Mouse (Mus musculus): ENCODE measurements around the gene Nme4. TPM values are rescaled to one million over a fixed set of nuclear protein-coding genes. Genes with fewer than 3 reads are reported as not detected.
A peak's percentile ranks its signal among the peaks of the same experiment; 100 is the strongest.

Gene Nme4
- polyA plus RNA-seq, 1 experiment from 2014 or later = 35.3 TPM

GRCm38 (mm10) chr17:26131062-26131732 is 35.8 kb upstream of the Nme4 start:
- Histone ChIP-seq H3K27ac (ENCODE audit: low read length) (no peak overlapping the region), H3K4me3 (replicated peaks; ENCODE audit: low read length) (no peak overlapping the region), H3K9me3 (ENCODE audit: control insufficient read depth, low read length) (no peaks in the 10 kb centered on the region), H3K4me1 (replicated peaks; ENCODE audit: control insufficient read depth, insufficient read depth, low read length) (no peaks in the 10 kb centered on the region), H3K9ac (replicated peaks; ENCODE audit: low read depth, low read length) (no peak overlapping the region), H3K27me3 (replicated peaks; ENCODE audit: control insufficient read depth, insufficient read depth, low read length) (no peaks in the 10 kb centered on the region), H3K4me2 (ENCODE audit: low read length) (no peak overlapping the region), H3K36me3 (ENCODE audit: control insufficient read depth, insufficient read depth) (peaks cover 5% of the 10 kb centered on the region)
- WGBS = 70% methylated on average over 18 of the region's 18 CpGs
- ATAC-seq = 0 out of 2 replicates have a peak, but pooled peaks have one; percentile 28

DNA sequence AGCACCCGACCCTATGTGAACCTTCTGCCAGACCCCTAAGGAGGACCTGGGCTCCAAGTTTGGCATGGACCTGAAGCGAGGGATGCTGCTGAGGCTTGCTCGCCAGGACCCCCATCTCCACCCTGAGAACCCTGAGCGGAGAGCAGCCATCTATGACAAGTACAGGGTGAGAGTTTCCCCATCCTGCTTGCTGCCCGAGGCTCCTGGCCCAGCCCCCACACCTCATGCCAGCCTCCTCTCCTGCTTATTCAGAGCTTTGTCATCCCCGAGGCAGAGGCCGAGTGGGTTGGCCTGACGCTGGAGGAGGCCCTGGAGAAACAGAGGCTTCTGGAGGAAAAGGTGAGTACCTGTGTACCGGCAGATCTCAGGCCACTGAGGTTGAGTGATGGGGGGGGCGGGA is 29.8 kb upstream of the Nme4 start:
- Histone ChIP-seq H3K9me3 (ENCODE audit: control insufficient read depth, low read length) (no peaks in the 10 kb centered on the region), H3K4me1 (replicated peaks; ENCODE audit: control insufficient read depth, insufficient read depth, low read length) (peaks cover 11% of the 10 kb centered on the region), H3K4me3 (replicated peaks; ENCODE audit: low read length) (no peak overlapping the region), H3K4me2 (ENCODE audit: low read length) (no peak overlapping the region), H3K36me3 (ENCODE audit: control insufficient read depth, insufficient read depth) (peaks cover 5% of the 10 kb centered on the region), H3K27me3 (replicated peaks; ENCODE audit: control insufficient read depth, insufficient read depth, low read length) (no peaks in the 10 kb centered on the region), H3K27ac (ENCODE audit: low read length) (no peak overlapping the region), H3K9ac (replicated peaks; ENCODE audit: low read depth, low read length) (no peak overlapping the region)
- ATAC-seq = no peak
- 94% methylated on average over 10 of the region's 10 CpGs for WGBS

- ATAC-seq = no peak
- Histone ChIP-seq H3K36me3 (ENCODE audit: control insufficient read depth, insufficient read depth) (peaks cover 3% of the 10 kb centered on the region; the same call in 1 of the 2 replicates), H3K27me3 (replicated peaks; ENCODE audit: control insufficient read depth, insufficient read depth, low read length) (no peaks in the 10 kb centered on the region), H3K27ac (ENCODE audit: low read length) (no peak overlapping the region), H3K4me1 (replicated peaks; ENCODE audit: control insufficient read depth, insufficient read depth, low read length) (peaks cover 11% of the 10 kb centered on the region), H3K4me2 (ENCODE audit: low read length) (peak overlapping the region; percentile 91), H3K4me3 (replicated peaks; ENCODE audit: low read length) (peak overlapping the region; percentile 74; the same call in 1 of the 2 replicates), H3K9ac (replicated peaks; ENCODE audit: low read depth, low read length) (peak overlapping the region; percentile 74; the same call in 1 of the 2 replicates), H3K9me3 (ENCODE audit: control insufficient read depth, low read length) (no peaks in the 10 kb centered on the region)
- 90% methylated on average over 7 of the region's 7 CpGs for WGBS
Measured at GRCm38 (mm10) chr17:26124560-26124959, 29.2 kb upstream of the Nme4 start.

GRCm38 (mm10) chr17:26123267-26123684 is 27.9 kb upstream of the Nme4 start, which contains the start of gene Mrpl28:
TSS of gene Mrpl28 (plus strand) at chr17:26123500.
- Histone ChIP-seq H3K4me3 (replicated peaks; ENCODE audit: low read length) (peak within 1 kb of the TSS; percentile 74), H3K27ac (ENCODE audit: low read length) (no peak within 1 kb of the TSS), H3K4me1 (replicated peaks; ENCODE audit: control insufficient read depth, insufficient read depth, low read length) (peaks cover 11% of the 10 kb centered on the region), H3K27me3 (replicated peaks; ENCODE audit: control insufficient read depth, insufficient read depth, low read length) (no peaks in the 10 kb centered on the region), H3K4me2 (ENCODE audit: low read length) (peak within 1 kb of the TSS; percentile 91), H3K9me3 (ENCODE audit: control insufficient read depth, low read length) (no peaks in the 10 kb centered on the region), H3K36me3 (ENCODE audit: control insufficient read depth, insufficient read depth) (no peaks in the 10 kb centered on the region), H3K9ac (replicated peaks; ENCODE audit: low read depth, low read length) (peak within 1 kb of the TSS; percentile 74)
- peak; percentile 94 for ATAC-seq
- WGBS = under 1% methylated on average over 31 of the region's 32 CpGs

DNA sequence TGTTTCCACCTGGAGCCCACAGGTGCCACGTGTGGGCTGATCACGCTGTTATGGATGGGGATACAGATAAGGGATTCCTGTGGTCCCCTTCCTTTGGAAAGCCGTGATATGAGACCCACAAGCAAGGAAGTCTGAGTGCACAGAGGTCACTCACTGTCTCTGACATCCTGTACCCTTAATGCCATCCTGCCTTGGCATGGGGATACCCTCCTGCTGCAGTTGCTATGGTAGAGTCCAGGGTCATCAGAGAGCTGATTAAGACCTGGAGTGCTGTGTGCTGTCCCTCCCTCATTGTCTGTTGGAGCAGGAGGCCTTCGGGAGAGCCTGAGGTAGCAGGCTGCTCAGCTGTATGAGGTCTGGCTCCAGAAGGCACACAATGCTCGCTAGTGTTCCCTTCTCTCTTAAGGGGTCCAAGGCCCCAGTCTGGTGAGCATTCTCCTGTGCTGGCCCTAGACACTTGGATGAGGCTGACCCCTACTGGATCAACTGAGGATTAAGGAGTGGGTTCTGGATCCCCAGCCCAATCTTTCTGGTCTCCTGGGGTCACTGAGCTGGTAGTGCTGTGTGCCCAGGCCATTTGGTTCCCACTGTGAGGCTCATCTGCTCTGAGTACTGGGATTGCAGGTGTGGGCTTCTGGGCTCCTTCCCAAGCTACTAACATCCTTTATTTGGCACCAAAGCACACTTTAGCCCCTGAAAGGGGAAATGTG is 27.2 kb upstream of the Nme4 start:
- no peaks in the 10 kb centered on the region for H3K27me3 ChIP-seq (replicated peaks; ENCODE audit: control insufficient read depth, insufficient read depth, low read length)
- no peak overlapping the region for H3K27ac ChIP-seq (ENCODE audit: low read length)
- H3K9me3 ChIP-seq (ENCODE audit: control insufficient read depth, low read length) = no peaks in the 10 kb centered on the region
- no peak overlapping the region for H3K4me2 ChIP-seq (ENCODE audit: low read length)
- H3K4me1 ChIP-seq (replicated peaks; ENCODE audit: control insufficient read depth, insufficient read depth, low read length) = peaks cover 11% of the 10 kb centered on the region
- H3K36me3 ChIP-seq (ENCODE audit: control insufficient read depth, insufficient read depth) = no peaks in the 10 kb centered on the region
- no peak overlapping the region for H3K4me3 ChIP-seq (replicated peaks; ENCODE audit: low read length)
- ATAC-seq = no peak
- 60% methylated on average over 5 of the region's 5 CpGs for WGBS
- no peak overlapping the region for H3K9ac ChIP-seq (replicated peaks; ENCODE audit: low read depth, low read length)

GRCm38 (mm10) chr17:26119766-26120710 is 24.6 kb upstream of the Nme4 start:
- Histone ChIP-seq H3K4me2 (ENCODE audit: low read length) (no peak overlapping the region), H3K9ac (replicated peaks; ENCODE audit: low read depth, low read length) (no peak overlapping the region), H3K36me3 (ENCODE audit: control insufficient read depth, insufficient read depth) (no peaks in the 10 kb centered on the region), H3K27ac (ENCODE audit: low read length) (no peak overlapping the region), H3K27me3 (replicated peaks; ENCODE audit: control insufficient read depth, insufficient read depth, low read length) (peaks cover 11% of the 10 kb centered on the region), H3K4me3 (replicated peaks; ENCODE audit: low read length) (no peak overlapping the region), H3K4me1 (replicated peaks; ENCODE audit: control insufficient read depth, insufficient read depth, low read length) (peaks cover 11% of the 10 kb centered on the region), H3K9me3 (ENCODE audit: control insufficient read depth, low read length) (no peaks in the 10 kb centered on the region)
- peak; percentile 37; the same call in 1 of the 2 replicates for ATAC-seq
- 47% methylated on average over 33 of the region's 33 CpGs for WGBS

DNA sequence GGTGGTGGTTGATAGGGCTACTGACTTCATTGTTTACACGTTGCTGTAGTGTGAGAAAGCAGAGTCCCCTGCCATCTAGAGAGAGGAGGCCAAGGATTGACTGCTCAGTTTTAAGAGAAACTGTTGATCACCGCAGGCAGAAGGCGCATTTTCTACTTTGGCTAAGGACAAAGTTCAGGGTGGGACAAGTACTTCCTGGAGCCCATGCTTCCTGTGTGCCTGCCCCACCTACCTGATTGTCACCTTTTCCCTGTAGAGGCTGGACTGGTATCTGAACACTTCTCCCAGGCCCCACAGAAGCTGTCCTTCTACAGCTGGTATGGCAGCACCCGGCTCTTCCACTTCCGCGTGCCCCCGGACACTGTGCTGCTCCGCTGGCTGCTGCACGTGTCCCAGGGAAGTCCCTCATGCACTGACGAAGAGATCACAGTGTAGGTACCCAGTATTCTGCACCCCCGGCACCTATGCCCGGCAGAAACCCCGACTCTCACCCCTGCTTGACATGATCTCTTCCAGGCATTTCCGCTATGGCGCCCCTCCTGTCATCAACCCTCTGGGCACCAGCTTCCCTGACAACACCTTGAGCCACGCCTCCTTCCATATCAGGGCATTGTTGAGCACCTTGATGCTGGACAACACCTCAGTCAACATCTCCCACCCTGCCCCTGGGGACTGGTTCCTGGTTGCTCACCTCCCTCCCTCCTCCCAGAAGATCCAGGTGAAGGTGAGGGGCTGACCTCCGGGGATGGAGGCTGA is 21.3 kb upstream of the Nme4 start:
- Histone ChIP-seq H3K27ac (ENCODE audit: low read length) (no peak overlapping the region), H3K9me3 (ENCODE audit: control insufficient read depth, low read length) (no peaks in the 10 kb centered on the region), H3K36me3 (ENCODE audit: control insufficient read depth, insufficient read depth) (no peaks in the 10 kb centered on the region), H3K4me3 (replicated peaks; ENCODE audit: low read length) (no peak overlapping the region), H3K9ac (replicated peaks; ENCODE audit: low read depth, low read length) (no peak overlapping the region), H3K27me3 (replicated peaks; ENCODE audit: control insufficient read depth, insufficient read depth, low read length) (peaks cover 19% of the 10 kb centered on the region), H3K4me2 (ENCODE audit: low read length) (no peak overlapping the region), H3K4me1 (replicated peaks; ENCODE audit: control insufficient read depth, insufficient read depth, low read length) (peaks cover 9% of the 10 kb centered on the region)
- WGBS = 86% methylated on average over 17 of the region's 17 CpGs
- no peak for ATAC-seq

- Histone ChIP-seq H3K9ac (replicated peaks; ENCODE audit: low read depth, low read length) (no peak overlapping the region), H3K4me1 (replicated peaks; ENCODE audit: control insufficient read depth, insufficient read depth, low read length) (peaks cover 9% of the 10 kb centered on the region), H3K27ac (ENCODE audit: low read length) (no peak overlapping the region), H3K9me3 (ENCODE audit: control insufficient read depth, low read length) (no peaks in the 10 kb centered on the region), H3K4me2 (ENCODE audit: low read length) (no peak overlapping the region), H3K36me3 (ENCODE audit: control insufficient read depth, insufficient read depth) (no peaks in the 10 kb centered on the region), H3K4me3 (replicated peaks; ENCODE audit: low read length) (no peak overlapping the region), H3K27me3 (replicated peaks; ENCODE audit: control insufficient read depth, insufficient read depth, low read length) (peaks cover 25% of the 10 kb centered on the region)
- WGBS = 100% methylated on average over 1 of the region's 3 CpGs
- ATAC-seq = no peak
Measured at GRCm38 (mm10) chr17:26115956-26116487, 20.6 kb upstream of the Nme4 start.

Data from forebrain, embryonic 16.5 days (tissue).